Mouse (Mus musculus): ENCODE measurements around the gene Ap1m2. TPM values are rescaled to one million over a fixed set of nuclear protein-coding genes. Genes with fewer than 3 reads are reported as not detected.
A peak's percentile ranks its signal among the peaks of the same experiment; 100 is the strongest.
"Not testable (repeated sequence)": the region's sequence is repeated elsewhere in the genome, so short reads cannot be mapped to it uniquely, and the experiment has no call there.

Gene Ap1m2
- polyA plus RNA-seq, 1 experiment: not detected

DNA sequence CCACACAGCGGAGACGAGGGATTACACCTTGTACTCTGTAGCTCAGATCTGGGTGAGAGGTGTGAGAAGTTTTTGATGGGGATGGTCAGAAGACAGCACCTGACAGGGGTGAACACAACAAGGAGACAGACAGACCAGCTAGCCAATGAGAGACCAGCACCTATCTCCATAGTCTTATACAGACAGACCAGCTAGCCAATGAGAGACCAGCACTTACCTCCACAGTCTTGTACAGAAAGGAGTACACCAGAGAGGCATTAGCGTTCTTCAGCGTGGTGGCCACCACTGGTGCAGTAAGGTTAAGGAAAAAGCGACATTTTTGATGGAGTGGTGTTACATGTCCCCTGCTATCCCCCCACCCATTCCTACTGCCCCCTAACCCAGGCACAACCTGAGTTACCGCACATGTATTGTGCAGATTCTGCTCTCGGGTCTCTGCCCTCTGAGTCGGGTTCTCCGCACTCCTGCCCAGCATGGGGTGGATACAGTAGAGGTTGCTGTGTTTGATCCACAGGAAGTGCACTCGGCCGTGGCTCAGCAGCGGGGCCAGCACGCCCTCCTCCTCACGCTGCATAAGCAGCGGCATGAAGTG lies 2.9 kb downstream of the Ap1m2 start:
- Histone ChIP-seq H3K4me3 (ENCODE audit: insufficient read depth, low read depth, low read length) (no peak overlapping the region), H3K4me1 (ENCODE audit: control insufficient read depth, insufficient read depth, low read length) (peaks cover 9% of the 10 kb centered on the region), H3K27ac (ENCODE audit: insufficient read depth, low read depth, low read length) (no peak overlapping the region)
- TF ChIP-seq POLR2A (IDR thresholded peaks at IDR 0.05; ENCODE audit: insufficient read depth, low read depth, low read length): no peak
- TF ChIP-seq CTCF (IDR thresholded peaks at IDR 0.05; ENCODE audit: insufficient read depth, low read depth, low read length): no peak
- WGBS: 72% methylated on average over 15 of the region's 15 CpGs

DNA sequence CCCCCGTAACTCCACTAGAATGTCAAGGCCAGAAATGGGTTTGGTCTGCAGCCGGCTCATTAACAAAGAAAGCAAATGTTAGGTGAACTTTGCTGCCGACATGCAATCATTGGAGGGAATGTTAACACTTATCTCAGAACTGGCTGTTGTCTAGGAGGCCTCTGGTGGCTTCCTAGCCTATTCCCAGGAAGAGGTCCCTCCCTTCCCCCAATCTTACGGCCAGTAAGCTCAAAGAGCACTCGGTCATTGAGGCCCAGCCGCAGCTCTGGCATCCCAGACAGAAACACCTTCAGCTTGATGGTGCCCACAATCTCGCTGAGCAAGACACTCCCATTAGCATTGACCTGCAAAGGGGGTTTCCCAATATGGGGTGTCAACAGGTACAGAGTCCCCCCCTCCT lies 7.1 kb downstream of the Ap1m2 start:
- H3K4me1 ChIP-seq (ENCODE audit: control insufficient read depth, insufficient read depth, low read length): no peaks in the 10 kb centered on the region
- H3K27ac ChIP-seq (ENCODE audit: insufficient read depth, low read depth, low read length): no peak overlapping the region
- TF ChIP-seq CTCF (IDR thresholded peaks at IDR 0.05; ENCODE audit: insufficient read depth, low read depth, low read length): no peak
- TF ChIP-seq POLR2A (IDR thresholded peaks at IDR 0.05; ENCODE audit: insufficient read depth, low read depth, low read length): no peak
- WGBS: 86% methylated on average over 7 of the region's 7 CpGs
- H3K4me3 ChIP-seq (ENCODE audit: insufficient read depth, low read depth, low read length): no peak overlapping the region

GRCm38 (mm10) chr9:21299014-21299413 lies 13.1 kb downstream of the Ap1m2 start:
- WGBS: 87% methylated on average over 10 of the region's 10 CpGs
- no peak overlapping the region for H3K4me3 ChIP-seq (ENCODE audit: insufficient read depth, low read depth, low read length)
- H3K4me1 ChIP-seq (ENCODE audit: control insufficient read depth, insufficient read depth, low read length): no peaks in the 10 kb centered on the region
- H3K27ac ChIP-seq (ENCODE audit: insufficient read depth, low read depth, low read length): no peak overlapping the region
- TF ChIP-seq CTCF (IDR thresholded peaks at IDR 0.05; ENCODE audit: insufficient read depth, low read depth, low read length) (no peak), POLR2A (IDR thresholded peaks at IDR 0.05; ENCODE audit: insufficient read depth, low read depth, low read length) (no peak)

DNA sequence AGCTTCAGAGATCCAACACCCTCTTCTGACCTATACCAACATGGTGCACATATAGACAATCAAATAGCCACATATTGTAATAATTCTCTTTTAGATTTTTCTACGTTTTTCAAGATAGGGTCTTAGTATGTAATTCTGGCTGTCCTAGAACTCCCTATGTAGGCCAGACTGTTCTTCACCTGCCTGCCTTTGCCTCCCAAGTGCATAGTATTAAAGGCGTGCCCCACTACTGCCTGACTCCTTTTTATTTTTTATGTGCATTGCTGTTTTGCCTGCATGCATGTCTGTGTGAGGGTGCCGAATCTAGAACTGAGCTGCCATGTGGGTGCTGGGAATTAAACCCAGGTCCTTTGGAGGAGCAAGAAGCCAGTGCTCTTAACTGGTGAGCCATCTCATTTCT lies 19.9 kb downstream of the Ap1m2 start:
- Histone ChIP-seq H3K27ac (ENCODE audit: insufficient read depth, low read depth, low read length) (no peak overlapping the region), H3K4me3 (ENCODE audit: insufficient read depth, low read depth, low read length) (no peak overlapping the region), H3K4me1 (ENCODE audit: control insufficient read depth, insufficient read depth, low read length) (peaks cover 12% of the 10 kb centered on the region)
- TF ChIP-seq POLR2A (IDR thresholded peaks at IDR 0.05; ENCODE audit: insufficient read depth, low read depth, low read length) (no peak), CTCF (IDR thresholded peaks at IDR 0.05; ENCODE audit: insufficient read depth, low read depth, low read length) (no peak)
- 96% methylated on average over 3 of the region's 3 CpGs for WGBS

DNA sequence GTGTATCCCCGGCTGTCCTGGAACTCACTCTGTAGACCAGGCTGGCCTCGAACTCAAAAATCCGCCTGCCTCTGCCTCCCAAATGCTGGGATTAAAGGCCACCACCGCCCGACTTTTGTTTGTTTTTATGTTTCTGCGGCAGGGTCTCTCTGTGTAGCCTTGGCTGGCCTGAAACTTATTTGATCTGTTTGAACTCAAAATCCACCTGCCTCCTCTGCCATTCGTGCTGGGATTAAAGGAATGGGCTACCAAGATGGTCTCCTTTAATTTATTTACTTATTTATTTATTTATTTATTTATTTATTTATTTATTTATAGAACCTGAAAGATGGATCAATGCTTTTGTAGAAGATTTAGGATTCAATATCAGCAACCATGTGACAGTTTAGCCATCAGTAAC lies 20.3 kb downstream of the Ap1m2 start:
- not testable (repeated sequence) for H3K27ac ChIP-seq (ENCODE audit: insufficient read depth, low read depth, low read length)
- 12% methylated on average over 7 of the region's 7 CpGs for WGBS
- Histone ChIP-seq H3K4me3 (ENCODE audit: insufficient read depth, low read depth, low read length) (peak overlapping the region; percentile 59; the same call in 1 of the 2 replicates), H3K4me1 (ENCODE audit: control insufficient read depth, insufficient read depth, low read length) (peaks cover 12% of the 10 kb centered on the region)

GRCm38 (mm10) chr9:21291022-21291787 lies 20.9 kb downstream of the Ap1m2 start, which contains the start of gene Cdkn2d:
TSS of gene Cdkn2d (minus strand) at chr9:21291407.
- Histone ChIP-seq H3K4me1 (ENCODE audit: control insufficient read depth, insufficient read depth, low read length) (peaks cover 14% of the 10 kb centered on the region), H3K27ac (ENCODE audit: insufficient read depth, low read depth, low read length) (peak within 1 kb of the TSS; percentile 81), H3K4me3 (ENCODE audit: insufficient read depth, low read depth, low read length) (peak within 1 kb of the TSS; percentile 81)
- peak; percentile 67 for TF ChIP-seq POLR2A (IDR thresholded peaks at IDR 0.05; ENCODE audit: insufficient read depth, low read depth, low read length)
- TF ChIP-seq CTCF (IDR thresholded peaks at IDR 0.05; ENCODE audit: insufficient read depth, low read depth, low read length): 0 out of 2 replicates have a peak, but pooled peaks have one; percentile 13
- WGBS: under 1% methylated on average over 48 of the region's 51 CpGs

DNA sequence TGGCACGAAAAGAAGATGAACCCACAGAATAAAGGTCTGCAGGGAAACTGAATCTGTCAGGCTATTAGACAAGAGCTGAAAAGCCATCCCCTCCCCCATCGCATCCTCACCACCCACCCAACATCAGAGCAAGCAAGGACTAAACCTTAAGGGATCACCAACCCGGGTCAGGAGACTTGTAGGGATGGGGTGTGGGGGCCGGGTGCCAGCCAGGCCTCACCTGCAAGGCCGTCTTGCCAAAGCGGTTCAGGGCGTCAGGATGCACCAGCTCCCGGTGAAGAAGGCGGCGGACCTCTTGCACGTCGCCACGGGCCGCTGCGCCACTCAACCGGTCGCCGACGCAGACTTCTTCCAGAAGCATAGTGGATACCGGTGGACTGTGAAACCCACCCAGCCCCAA lies 21.5 kb downstream of the Ap1m2 start:
- Histone ChIP-seq H3K4me1 (ENCODE audit: control insufficient read depth, insufficient read depth, low read length) (peaks cover 17% of the 10 kb centered on the region), H3K27ac (ENCODE audit: insufficient read depth, low read depth, low read length) (peak overlapping the region; percentile 81), H3K4me3 (ENCODE audit: insufficient read depth, low read depth, low read length) (peak overlapping the region; percentile 81)
- no peak for TF ChIP-seq CTCF (IDR thresholded peaks at IDR 0.05; ENCODE audit: insufficient read depth, low read depth, low read length)
- no peak for TF ChIP-seq POLR2A (IDR thresholded peaks at IDR 0.05; ENCODE audit: insufficient read depth, low read depth, low read length)
- under 1% methylated on average over 20 of the region's 20 CpGs for WGBS

DNA sequence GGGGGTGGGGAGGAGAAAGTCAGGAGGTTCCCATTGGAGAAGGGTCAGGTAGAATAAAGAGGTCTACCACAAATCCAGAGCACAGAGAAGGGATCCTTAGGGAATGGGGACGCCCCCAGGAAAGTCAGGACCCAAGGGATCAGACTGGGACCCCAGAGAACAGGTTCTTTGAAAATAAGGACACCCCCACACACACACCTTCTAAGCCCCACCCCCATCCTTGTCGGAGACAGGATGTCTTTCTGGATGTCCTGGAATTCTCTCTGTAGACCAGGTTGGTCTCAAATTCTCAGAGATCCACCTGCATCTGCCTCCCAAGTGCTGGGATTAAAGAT lies 22.8 kb downstream of the Ap1m2 start:
- 98% methylated on average over 2 of the region's 2 CpGs for WGBS
- Histone ChIP-seq H3K4me3 (ENCODE audit: insufficient read depth, low read depth, low read length) (no peak overlapping the region), H3K4me1 (ENCODE audit: control insufficient read depth, insufficient read depth, low read length) (peaks cover 17% of the 10 kb centered on the region), H3K27ac (ENCODE audit: insufficient read depth, low read depth, low read length) (no peak overlapping the region)
- no peak for TF ChIP-seq POLR2A (IDR thresholded peaks at IDR 0.05; ENCODE audit: insufficient read depth, low read depth, low read length)
- no peak for TF ChIP-seq CTCF (IDR thresholded peaks at IDR 0.05; ENCODE audit: insufficient read depth, low read depth, low read length)

Data from olfactory bulb, adult 2 months (tissue).